Mouse (Mus musculus): ENCODE results near the gene Runx2.

The Runx2 gene

DNA sequence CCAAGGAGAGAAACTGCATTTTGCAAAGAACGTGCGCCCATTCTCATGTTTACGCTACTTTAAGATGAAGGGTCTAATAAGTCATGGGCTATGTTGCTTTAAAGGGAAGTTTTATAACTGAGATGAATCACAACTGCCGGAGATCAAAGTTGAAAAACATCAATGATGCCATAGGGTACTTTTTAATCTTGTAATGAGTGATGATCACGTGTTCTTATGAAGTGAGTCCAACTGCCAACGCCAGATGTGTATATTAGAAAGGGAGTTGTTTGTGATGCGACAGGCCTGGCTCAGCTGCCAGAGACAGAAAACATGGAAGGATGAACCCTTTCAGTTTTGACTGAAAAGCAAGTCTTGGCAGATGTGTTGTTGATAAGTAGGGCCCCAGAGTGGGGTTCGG, 101.2 kb downstream of the Runx2 start:
- DNase-seq, result no peak

DNA sequence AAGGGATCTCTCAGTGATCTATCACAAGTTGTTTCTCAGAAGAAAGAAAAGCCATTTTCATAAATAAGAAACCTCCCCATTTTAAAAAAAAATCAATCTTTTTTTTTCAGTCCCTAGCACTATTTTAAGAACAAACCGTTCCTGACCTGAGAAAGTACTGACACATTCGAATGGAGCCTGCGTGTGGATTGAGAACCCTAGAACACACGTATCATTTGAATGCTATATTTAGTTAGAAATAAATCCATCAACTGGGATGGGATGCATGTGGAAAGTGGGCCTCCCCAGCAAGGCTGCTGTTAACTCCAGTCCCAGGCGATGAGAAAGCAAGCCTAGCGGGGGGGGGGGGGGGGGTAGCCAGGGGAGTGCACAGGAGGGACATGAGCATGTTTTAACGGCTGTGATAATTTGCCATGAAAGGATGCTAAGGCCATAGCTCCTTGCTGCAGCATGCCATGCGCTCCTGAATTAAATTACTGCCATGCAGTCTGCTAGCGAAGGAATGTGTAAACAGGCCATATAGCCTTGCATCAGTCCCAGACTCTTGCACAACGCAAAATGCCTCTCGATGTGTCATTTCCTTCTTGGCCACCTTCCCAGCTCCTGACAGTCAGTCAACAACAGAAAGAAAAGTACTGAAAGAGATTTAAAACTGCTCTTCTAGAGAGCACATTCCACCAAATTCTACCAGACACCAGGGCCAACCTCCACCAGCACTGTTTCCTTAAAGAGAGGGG, 104.9 kb downstream of the Runx2 start:
- DNase-seq, result no peak

DNA sequence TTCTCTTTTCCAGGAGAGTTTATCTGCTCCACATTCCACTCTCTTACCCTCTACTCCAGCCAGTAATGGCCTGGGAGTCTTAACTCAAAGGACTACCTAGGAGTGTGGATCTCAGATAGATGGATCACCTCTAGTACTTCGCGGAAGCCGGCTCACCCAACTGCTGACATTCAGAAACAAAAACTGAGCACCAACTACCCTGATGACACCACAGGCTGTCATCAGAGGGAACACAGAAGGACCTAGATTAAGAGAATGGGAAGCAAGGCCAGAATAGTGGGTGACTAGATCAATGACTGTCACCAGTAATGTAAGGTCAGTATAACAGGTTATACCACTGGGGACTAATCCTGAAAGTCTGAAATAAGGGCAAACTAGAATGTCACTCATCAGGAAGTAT, 106.6 kb downstream of the Runx2 start:
- DNase-seq, result no peak

DNA sequence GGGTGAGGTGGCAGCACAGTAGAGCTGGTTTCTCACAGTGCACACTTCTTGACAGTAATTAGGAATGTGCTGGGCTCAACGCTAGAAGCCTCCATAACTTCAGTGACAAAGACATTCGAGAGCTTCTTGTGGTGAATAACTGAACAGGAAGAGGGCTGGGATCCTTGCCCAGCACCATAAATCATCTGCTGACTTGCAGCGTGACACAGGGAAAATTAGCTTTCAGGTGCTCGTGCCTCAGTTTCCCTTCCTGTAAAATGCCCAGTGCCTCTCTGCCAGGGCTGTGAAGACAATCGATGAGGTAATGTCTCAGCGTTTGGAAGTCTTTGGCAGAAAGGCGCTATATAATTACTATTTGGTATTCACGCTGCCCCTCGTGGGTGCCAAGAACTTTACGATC, 108.1 kb downstream of the Runx2 start:
- no peak for DNase-seq

DNA sequence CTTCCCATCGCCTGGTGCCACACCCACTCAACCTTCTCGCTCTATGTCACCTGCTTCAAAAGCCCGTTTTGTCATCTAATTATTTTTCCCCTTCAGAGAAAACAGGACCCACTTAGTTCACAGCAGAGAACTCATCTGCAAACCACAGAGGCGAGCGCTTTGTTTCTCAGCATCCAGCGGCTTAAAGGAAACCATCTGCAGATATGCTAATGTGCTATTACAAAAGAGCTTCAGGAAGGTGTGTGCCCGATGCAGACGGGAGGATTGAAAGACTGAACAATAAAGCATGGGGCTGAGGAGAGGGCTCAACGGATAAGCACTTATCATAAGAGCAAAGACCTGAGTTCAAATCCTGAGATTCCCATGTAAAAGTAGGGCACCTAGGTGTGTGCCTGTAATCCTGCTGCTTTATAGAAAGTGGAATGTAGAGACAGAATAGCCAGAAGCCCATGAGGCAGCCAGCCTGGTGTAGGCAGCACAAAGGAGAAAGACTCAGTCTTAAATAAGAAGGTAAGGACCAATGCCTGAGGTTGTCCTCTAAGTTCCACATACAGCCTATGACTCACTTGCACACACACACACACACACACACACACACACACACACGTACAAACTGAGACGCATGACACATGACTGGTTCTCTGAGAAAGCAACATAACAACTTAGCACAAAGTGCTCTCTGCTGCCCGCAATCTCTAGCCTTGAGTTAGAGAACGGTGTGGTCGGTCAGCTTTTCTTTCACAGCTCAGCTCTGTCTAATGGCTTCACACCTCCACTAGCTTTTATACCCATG, 111.9 kb downstream of the Runx2 start:
- DNase-seq, result no peak

DNA sequence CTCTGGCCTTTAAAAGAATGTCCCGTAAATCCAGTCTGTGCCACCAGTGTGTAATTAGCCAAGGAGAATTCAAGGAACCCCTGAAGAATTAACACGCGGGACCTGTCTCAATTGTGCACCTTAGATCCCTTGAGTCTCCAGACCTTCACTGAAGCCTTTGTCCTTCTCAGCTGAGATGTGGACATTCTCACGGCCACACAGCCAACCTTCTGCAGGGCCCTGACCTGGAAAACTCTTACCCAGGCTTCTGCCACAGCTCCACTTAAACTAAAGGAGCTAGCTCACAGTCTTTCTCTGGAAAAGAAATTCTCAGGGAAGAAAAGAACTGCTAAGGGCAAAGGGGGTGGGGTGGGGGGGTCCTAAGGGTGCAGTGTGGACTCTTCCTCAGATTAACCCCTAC, 113.1 kb downstream of the Runx2 start:
- no peak for DNase-seq

DNA sequence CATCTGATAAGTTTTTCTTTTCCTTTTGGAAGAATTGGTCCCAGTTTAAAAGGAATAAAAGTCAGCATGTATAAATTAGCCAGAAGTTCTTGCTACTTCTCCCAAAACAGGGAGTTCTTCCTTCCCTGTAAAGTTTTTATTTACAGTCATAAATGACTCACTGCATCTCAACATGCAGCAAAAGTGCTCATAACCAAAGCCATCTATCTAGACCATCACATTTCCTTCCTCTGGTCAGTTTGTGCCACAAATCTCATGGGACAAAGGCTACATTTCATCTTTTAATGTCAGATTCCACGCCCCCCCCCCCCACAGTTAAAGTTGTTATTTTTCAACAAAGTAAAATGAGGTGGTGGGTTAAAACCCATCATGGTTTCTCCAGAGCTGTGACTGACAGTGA, 114.3 kb downstream of the Runx2 start:
- DNase-seq, result no peak

DNA sequence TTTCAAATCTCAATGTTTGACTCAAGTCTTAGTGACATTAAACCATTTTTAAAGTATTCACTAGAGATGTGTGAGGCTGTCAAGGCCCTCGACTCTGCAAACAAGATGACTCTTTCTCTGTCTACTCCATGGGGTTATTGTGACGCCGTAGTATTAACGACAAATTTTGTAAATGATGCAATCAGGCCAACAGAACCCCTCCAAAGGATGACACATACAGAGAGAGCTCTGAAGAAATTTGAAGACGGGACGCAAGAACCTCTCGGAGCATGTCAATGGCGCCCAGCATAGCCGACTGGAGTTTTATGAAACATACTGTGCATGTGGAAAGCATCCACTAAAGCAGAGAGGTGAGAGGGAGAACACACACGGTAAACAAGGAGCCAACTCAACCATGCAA, 117.5 kb downstream of the Runx2 start:
- DNase-seq, result no peak

DNA sequence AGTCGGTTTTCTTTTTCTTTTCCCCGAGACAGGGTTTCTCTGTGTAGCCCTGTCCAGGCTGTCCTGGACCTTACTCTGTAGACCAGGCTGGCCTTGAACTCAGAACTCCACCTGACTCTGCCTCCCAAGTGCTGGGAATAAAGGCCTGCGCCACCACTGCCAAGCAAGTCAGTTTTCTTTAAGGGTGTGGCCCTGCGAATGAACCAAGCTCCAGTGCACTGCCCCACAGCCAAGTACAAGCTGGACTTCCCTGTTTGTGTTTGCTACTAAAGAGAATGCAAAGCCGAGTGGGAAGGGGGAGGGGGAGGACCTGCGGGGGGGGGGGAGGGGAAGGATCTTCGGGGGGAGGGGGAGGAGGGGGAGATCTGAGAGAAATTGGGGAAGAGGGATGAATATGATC, 121.0 kb downstream of the Runx2 start:
- no peak for DNase-seq

DNA sequence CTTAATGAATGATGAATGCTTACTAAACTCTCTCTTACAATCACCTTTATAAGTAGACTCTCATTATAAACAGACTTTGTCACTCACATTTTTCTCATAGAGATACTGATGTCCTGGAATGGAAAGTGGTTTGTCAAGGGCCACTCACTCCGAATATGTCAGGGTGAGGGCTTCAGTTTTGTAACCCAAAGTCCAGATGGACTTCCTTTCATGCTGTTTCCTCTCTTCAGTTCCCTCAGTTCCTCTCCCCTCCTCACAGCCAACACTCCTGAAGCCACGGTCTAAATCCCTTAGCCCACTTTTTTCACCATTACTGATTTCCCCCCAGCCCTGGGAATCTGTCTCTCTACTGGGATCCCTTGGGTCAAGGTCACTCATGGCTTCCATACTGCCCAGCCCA, 123.1 kb downstream of the Runx2 start:
- DNase-seq, result no peak

DNA sequence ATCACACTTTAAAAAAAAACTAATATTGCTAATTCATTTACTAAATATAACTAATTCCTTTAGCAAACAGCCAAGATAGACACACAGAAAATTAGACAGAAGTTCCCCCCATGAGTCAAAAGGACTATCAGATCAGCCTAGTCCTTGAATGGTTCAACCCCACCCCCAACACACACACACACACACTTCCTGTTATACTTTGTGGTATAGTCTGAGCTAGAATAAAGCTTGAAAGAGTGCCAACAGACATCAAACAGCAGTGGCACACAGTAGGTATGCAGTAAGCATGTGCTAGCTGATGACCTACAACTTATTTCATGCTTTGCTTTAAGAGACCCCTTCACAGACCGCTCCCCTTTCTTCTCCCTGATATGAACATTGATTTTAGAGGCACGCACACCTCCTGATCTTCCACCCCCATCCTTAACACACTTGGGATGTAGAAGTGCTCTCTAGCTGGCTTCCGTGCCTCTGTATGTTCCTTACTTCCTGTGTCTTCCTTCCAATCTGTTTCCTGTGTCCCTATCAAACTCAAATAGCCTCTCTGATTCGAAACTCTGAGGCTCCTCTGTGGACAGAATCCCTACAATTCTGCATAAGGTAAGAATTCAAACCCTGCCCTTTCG, 124.1 kb downstream of the Runx2 start:
- DNase-seq, result no peak

DNA sequence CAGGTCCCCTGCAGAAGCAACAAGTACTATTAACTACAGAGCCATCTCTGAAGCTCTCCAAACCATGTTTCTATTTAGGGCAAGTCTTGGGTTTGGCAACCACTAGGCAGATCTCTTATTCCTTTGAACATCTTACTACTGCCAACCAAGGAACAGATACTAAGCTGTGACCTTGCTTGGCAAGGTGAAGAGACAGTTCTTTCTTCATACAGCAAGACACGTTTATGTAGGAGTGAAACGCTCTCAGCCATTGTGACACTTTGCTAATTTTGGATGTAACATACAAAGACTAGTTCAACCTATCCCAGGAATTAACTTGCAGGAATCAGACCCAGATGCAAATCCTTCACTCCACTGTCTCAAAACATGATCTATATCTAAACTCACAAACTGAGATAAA, 126.3 kb downstream of the Runx2 start:
- DNase-seq, result no peak

DNA sequence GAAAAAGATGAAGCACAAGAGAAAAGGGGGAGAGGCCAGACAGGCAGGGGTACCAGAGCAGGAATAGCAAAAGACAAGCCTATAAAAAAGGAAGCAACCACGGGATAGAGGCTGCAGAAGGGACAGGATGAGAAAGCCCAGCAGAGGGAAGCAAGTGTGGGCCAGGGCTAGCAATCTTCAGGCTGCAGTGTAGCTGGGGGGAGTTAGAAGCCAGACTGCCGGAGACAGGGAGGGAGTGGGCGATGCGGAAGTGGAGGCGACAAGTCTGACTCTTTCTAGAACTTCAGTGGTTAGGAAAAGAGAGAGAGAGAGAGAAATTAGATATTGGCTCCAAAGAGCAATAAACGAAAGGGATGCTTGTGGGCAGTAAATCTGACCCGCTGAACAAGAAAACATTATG, 129.1 kb downstream of the Runx2 start:
- DNase-seq, result no peak

DNA sequence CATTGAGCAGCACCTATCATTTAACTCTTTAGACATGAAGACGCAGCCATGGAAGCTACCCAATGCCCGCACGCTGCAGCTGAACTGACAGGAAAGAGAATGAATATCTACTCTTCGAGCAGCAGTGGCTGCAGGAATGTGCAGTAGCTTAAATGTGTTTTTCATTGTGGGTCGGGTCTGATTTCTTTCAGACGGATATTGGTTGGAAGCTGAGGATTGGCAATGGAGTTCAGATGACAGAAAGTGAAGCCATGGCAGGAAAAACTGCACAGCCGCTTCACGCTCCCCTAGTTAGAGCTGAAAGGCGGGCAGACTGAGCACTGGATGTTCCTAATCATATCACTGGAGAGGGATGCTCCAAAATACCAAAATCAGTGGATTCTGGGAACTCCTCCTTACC, 131.6 kb downstream of the Runx2 start:
- DNase-seq, result no peak

DNA sequence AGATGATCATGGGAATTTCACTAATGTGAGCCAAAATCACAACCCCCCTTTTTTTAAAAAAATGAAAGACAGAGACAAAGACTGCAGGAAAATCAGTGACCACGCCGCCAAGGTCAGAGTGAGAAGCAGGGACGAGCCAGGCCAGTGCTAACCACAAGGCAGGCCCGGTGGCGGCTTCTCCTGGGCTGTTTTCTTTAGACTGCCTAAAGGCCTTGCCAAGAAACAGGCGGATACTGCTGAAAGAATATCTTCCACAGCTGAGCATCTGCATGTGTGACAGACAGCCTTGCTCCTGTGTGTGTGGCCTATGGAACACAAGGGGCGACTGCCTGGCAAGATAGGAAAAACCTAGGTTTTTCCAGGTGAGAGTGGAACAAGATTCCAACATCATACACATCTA, 136.8 kb downstream of the Runx2 start:
- DNase-seq, result no peak

DNA sequence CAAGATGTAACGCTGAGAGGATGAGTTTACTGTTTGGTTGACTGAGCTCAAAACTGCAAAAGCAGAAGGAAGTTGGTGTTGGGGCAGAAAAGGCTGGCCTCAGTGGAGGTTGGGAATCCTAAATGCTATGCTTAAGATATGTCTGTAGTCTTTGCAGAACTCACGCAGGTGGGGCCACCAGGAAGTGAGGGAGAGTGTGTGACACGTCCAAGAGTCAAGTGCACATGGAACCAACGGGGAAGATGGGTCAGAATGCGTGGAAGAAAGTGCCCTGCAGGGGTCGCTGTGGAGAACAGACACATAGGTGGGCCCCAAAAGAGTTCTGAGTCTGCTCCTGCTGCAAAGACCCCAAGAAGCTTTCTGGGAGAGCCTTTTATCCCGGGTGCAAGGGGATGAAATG, 141.8 kb downstream of the Runx2 start:
- DNase-seq, result peak in 1 of 2 experiments; percentile 12

DNA sequence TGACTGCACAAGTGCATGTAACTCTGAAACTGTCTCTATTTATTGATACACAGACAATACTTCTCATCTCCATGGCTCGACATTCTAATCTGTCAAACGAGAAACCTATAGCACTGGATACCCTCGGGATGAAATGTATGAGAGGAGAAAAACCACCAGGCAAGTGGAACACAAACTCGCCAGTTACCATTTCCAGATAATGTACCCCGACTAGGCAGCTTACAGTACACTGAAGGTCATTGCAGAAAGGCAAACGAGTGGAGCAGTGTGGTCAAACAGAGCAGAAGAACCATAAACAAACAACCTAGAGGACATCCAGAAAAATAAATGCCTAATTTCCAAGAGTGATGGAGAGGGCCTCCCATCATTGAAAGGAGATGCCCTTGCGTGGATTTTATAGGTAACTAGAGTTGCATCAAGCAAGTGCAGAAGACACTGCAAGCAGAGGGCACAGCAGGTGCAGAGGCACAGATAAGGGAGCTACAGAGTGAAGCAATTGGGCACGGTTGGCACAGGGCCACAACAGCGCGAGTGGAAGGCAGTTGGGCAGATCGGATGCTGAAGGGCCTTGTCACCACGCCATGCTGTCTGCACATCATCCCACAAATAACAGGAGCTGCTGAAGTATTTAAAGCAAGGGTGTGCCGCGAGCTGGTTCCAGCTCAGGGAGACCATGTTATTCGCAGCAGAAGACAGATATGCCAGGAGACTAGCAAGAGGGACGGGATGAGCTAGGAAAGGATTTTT, 142.5 kb downstream of the Runx2 start:
- DNase-seq, result peak; percentile 61 to 76

DNA sequence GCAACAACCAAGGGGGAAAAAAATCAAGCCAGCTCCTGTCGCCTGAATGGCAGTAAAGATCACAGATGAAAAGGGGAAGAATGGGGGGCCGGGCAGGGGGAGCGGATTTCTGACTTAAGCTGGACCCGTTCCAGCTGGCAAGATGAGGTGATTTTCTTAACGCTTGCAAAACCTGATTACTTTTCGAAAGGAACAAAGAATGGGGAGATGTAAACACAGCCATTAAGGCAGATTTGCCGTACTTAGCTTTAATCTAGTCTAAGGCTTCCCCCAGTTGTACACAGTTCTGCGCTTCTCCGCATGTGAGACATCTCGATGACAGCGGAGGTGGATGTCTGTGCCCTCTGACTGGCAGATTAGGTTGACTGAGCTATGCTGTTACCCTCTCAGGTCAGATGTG, 144.6 kb downstream of the Runx2 start:
- no peak for DNase-seq

DNA sequence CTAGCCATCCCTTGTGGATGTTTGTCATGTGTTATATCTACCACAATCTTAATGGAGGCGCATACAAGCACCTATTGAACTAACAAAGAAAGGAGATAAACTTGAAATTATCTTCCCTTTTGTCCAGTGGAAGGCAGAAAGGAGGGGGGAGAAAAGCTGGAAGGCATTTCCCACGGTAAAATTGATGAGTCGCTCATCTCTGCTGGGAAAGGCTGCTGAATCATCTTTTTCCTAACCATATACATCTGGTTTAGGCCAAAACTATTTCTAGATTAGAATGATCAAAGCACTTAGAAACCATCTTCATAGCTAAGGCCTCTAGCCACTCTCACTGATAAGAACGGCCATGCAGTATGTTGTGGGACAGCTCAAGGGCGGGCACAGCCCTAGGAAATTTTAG, 147.3 kb downstream of the Runx2 start:
- no peak for DNase-seq

DNA sequence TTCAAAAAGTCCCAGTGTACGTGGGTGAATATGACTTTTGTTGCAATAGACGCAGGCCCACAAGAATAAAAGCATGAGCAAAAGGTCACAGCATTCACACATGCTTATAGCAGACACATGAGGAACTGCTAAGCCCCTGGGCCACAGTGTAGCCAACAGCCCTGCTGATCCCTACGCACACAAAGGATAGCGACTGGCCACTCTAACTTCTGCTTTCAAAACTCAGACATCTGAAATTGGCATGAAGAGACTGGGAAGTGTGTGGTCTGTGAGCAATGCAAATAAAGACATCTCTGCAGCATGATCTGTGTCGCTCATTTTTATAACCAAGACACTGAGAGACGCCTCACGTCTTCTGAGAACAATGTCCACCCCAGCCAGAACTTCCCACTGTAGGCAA, 150.7 kb downstream of the Runx2 start:
- no peak for DNase-seq

DNA sequence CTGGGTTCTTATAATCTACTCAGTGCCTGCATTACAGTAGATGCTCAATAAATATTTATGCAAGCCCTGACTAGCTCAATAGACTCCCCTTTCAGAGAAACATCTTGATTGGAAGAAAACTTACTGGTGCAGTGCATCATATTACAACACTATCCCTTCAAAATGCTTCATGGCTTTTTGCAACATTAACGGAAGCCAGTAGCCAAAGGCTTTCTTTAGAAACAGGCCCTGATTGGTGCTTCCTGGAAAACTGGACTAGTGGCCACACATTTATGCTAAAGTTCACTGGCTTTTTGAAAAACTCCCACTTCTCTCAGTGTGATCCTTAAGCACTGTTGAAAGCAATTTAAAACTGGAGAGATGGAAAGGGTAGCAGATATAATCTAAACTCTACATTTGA, 151.4 kb downstream of the Runx2 start:
- DNase-seq, result no peak

DNA sequence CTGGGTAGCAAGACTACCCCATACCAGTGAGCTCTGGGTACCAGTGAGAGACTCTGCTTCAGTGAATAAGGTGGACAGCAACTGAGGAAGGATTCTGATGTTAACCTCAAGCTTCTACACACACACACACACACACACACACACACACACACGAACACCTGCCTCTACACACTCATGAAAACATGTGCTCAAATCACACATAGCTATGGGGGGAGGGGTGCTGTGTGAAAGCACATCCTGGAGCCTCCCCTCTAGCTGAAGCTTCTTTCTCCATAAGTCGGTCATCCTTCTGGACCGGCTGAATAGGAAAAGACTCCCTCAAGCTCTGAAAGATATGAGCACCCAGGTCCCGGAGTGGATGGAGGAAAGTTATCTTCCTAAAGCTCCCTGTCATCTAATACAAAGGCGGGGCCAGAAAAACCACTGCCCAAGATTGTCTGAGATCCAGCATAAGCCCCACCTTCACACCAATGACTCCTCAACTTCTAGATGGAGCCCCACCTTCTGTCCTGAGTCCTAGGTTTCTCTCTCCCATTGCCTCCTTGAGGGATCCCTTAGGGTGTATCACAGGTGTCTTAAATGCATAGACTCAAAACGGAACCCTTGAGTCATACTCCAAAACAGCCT, 152.4 kb downstream of the Runx2 start:
- DNase-seq, result no peak

All from cerebellum, postnatal 25 days (tissue).